Mouse (Mus musculus) spleen, postnatal 36 days (tissue): Measurements from ENCODE around the gene Glb1l.

Experiments used
- DNase-seq, 2 experiments: peaks; one replicate each; pipeline ENCODE4 v3.0.0; 2022; ENCODE audit warnings: low spot score in 2 of 2, mixed read lengths in 1 of 2

Glb1l gene

GRCm38 (mm10) chr1:75201236-75201635 is 9.4 kb downstream of the Glb1l start:
- no peak for DNase-seq

GRCm38 (mm10) chr1:75192452-75192851 is 18.2 kb downstream of the Glb1l start:
- peak in 1 of 2 experiments; percentile 46 for DNase-seq

GRCm38 (mm10) chr1:75191622-75192402 is 18.8 kb downstream of the Glb1l start, which contains the start of the genes Ankzf1 and Atg9a:
Gene Ankzf1, plus strand, starts transcription at chr1:75192151.
Gene Atg9a, minus strand, starts transcription at chr1:75192196.
- DNase-seq = peak; percentile 97 to 98

GRCm38 (mm10) chr1:75191258-75191621 is 19.4 kb downstream of the Glb1l start:
- no peak for DNase-seq

- DNase-seq = no peak
Measured at GRCm38 (mm10) chr1:75190577-75190976, 20.0 kb downstream of the Glb1l start.

- no peak for DNase-seq
Measured at GRCm38 (mm10) chr1:75187914-75188483, 22.6 kb downstream of the Glb1l start.

GRCm38 (mm10) chr1:75187126-75187525 is 23.5 kb downstream of the Glb1l start:
- no peak for DNase-seq

- no peak for DNase-seq
Measured at GRCm38 (mm10) chr1:75185495-75185894, 25.1 kb downstream of the Glb1l start.

- DNase-seq = no peak
Measured at GRCm38 (mm10) chr1:75182160-75182559, 28.5 kb downstream of the Glb1l start.

GRCm38 (mm10) chr1:75181377-75181870 is 29.2 kb downstream of the Glb1l start:
- DNase-seq = no peak

- no peak for DNase-seq
Measured at GRCm38 (mm10) chr1:75180741-75181140, 29.9 kb downstream of the Glb1l start.

GRCm38 (mm10) chr1:75180105-75180590 is 30.5 kb downstream of the Glb1l start, which contains the start of gene Abcb6:
Gene Abcb6, minus strand, starts transcription at chr1:75180392.
- peak; percentile 84 to 90 for DNase-seq

GRCm38 (mm10) chr1:75179334-75180104 is 31.1 kb downstream of the Glb1l start:
- DNase-seq = peak; percentile 22 to 60

GRCm38 (mm10) chr1:75168472-75169464 is 41.8 kb downstream of the Glb1l start, which contains the start of gene Zfand2b:
Gene Zfand2b, plus strand, starts transcription at chr1:75168646.
- DNase-seq = peak; percentile 96 to 97

- DNase-seq = no peak
Measured at GRCm38 (mm10) chr1:75168093-75168471, 42.5 kb downstream of the Glb1l start.

GRCm38 (mm10) chr1:75160256-75160617 is 50.4 kb downstream of the Glb1l start:
- no peak for DNase-seq

GRCm38 (mm10) chr1:75159540-75160255 is 50.9 kb downstream of the Glb1l start:
- no peak for DNase-seq

GRCm38 (mm10) chr1:75158990-75159389 is 51.6 kb downstream of the Glb1l start:
- no peak for DNase-seq

- DNase-seq = no peak
Measured at GRCm38 (mm10) chr1:75155837-75156236, 54.8 kb downstream of the Glb1l start.

GRCm38 (mm10) chr1:75148727-75149126 is 61.9 kb downstream of the Glb1l start:
- DNase-seq = no peak
